Mouse (Mus musculus) natural killer cell, adult 2 months (primary cell): ENCODE measurements at regions not wholly inside any gene's neighbourhood (a gene's known extent, or its start where the extent isn't known, plus 50 kb on each side); places are given as distances from the start of the nearest gene placed in this dataset.

ENCODE experiments used
- DNase-seq, 2 experiments: peaks; one replicate each; pipeline ENCODE4 v3.0.0; 2022; ENCODE audit warnings: low spot score in 2 of 2

- DNase-seq: no peak
Observed at GRCm38 (mm10) chr9:33915349-33916056, 570.2 kb upstream of the Kirrel3 start.

GRCm38 (mm10) chr9:33930286-33930685 is 555.4 kb upstream of the Kirrel3 start:
- DNase-seq: no peak

DNA sequence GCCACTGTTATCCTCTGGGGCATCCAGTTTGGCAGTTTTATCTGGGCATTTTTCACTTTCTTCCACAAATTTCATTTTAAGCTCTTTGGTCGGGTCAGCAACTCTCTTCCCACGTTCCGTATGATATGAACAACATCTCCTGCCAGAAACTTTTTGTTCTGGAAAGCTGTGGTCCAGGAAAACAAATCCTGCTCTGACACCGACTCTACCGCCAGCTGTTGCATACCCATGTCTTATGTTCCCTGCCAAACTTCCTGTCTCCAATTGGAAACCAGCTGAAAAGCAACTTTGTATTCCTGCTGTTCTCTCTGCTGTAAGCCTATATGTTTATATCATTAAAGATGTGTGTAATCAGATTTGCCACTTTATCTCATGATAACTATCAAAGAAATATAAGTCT is 551.6 kb upstream of the Kirrel3 start:
- no peak for DNase-seq

GRCm38 (mm10) chr9:33954319-33954718 is 531.4 kb upstream of the Kirrel3 start:
- no peak for DNase-seq
